10 mouse cellular contexts compared by ENCODE assay signal in genomic region chr5:24800416-24800815, GRCm38 (mm10). TPM values are rescaled to one million over a fixed set of nuclear protein-coding genes. Genes with fewer than 3 reads are reported as not detected.
DNase-seq lines count a peak whose midpoint lies in the region; ATAC-seq and TF ChIP-seq lines count a peak whose summit lies in the region.
"Had no signal": no experiment of that assay in that cellular context is flagged by ENCODE, and none has a peak within 500 bp of the region (broad histone marks: within the 10 kb centered on the region; RNA-seq: fewer than 3 reads in every experiment).

No protein-coding gene starts in this region.

- TF ChIP-seq RAD21 in MEL (IDR thresholded peaks at IDR 0.05; ENCODE audit: low read depth, low read length) = peak; percentile 48

- H3K27me3 ChIP-seq in MEL (ENCODE audit: control insufficient read depth in 1 of 2, insufficient read depth in 2 of 2, low read length in 2 of 2) = no peaks in the 10 kb centered on the region
- H3K27me3 ChIP-seq in midbrain, embryonic 15.5 days (replicated peaks) = no peaks in the 10 kb centered on the region
- H3K27me3 ChIP-seq: limb, embryonic 12.5 days had no signal

- ATAC-seq in inflammation-experienced regulatory T-cells, adult 6 months = peak; percentile 46
- no peak for ATAC-seq in midbrain, embryonic 15.5 days (replicated peaks)

- peaks cover 0 to 11% of the 10 kb centered on the region in 2 experiments; a peak in 2 of 4 replicates for H3K36me3 ChIP-seq in MEL (ENCODE audit: control insufficient read depth in 1 of 2, insufficient read depth in 2 of 2, low read length in 2 of 2)
- peaks cover 13% of the 10 kb centered on the region for H3K36me3 ChIP-seq in midbrain, embryonic 15.5 days (replicated peaks)

- H3K79me2 ChIP-seq in MEL (ENCODE audit: control insufficient read depth, insufficient read depth, low read length, poor library complexity) = no peaks in the 10 kb centered on the region

- no peak for TF ChIP-seq EP300 in MEL (IDR thresholded peaks at IDR 0.05; ENCODE audit: low read depth in 1 of 2, low read length in 2 of 2)

- no peaks in the 10 kb centered on the region for H3K4me1 ChIP-seq in MEL (ENCODE audit: control insufficient read depth in 1 of 2, insufficient read depth in 2 of 2, low read length in 2 of 2)
- no peaks in the 10 kb centered on the region for H3K4me1 ChIP-seq in midbrain, embryonic 15.5 days

- H3K9me3 ChIP-seq in MEL (replicated peaks; ENCODE audit: insufficient read depth, low read length) = no peaks in the 10 kb centered on the region
- no peaks in the 10 kb centered on the region for H3K9me3 ChIP-seq in midbrain, embryonic 15.5 days
- H3K9me3 ChIP-seq: limb, embryonic 12.5 days had no signal

- H3K9ac ChIP-seq in MEL (ENCODE audit: control insufficient read depth, low read depth, low read length, poor library complexity, severe bottlenecking) = no peak overlapping the region
- H3K9ac ChIP-seq in midbrain, embryonic 15.5 days = no peak overlapping the region
- H3K9ac ChIP-seq: limb, embryonic 12.5 days had no signal

- no peak overlapping the region for H3K4me3 ChIP-seq in MEL (ENCODE audit: control insufficient read depth in 1 of 2, insufficient read depth in 1 of 2, low read depth in 2 of 2, low read length in 2 of 2)
- no peak overlapping the region for H3K4me3 ChIP-seq in midbrain, embryonic 15.5 days
- H3K4me3 ChIP-seq: limb, embryonic 12.5 days had no signal

- no peak overlapping the region for H3K4me2 ChIP-seq in midbrain, embryonic 15.5 days
- H3K4me2 ChIP-seq: limb, embryonic 12.5 days had no signal

- no peak overlapping the region for H3K27ac ChIP-seq in MEL (ENCODE audit: control insufficient read depth, low read depth, low read length)
- H3K27ac ChIP-seq in midbrain, embryonic 15.5 days = no peak overlapping the region

- peak; percentile 44 to 69 (median 65) for TF ChIP-seq CTCF in MEL (IDR thresholded peaks at IDR 0.05 in 2 of 3, conservative IDR thresholded peaks at IDR 0.05 in 1 of 3; ENCODE audit: control insufficient read depth in 1 of 3, insufficient read depth in 1 of 3, low read depth in 2 of 3, low read length in 3 of 3, poor library complexity in 1 of 3, severe bottlenecking in 1 of 3)

- peak; percentile 15 for DNase-seq in kidney, adult 18-20 months
- DNase-seq in kidney, adult 11 months = no peak
- peak; percentile 47 for DNase-seq in CD4-positive, CD25-positive, alpha-beta regulatory T cell, adult 2 months (ENCODE audit: low read depth, low spot score)
- DNase-seq in MEL (ENCODE audit: low read depth, low spot score) = peak; percentile 59
- no peak for DNase-seq in right cerebral cortex, adult 18-20 months
- DNase-seq in urinary bladder, adult 18-20 months (ENCODE audit: low spot score in 2 of 2) = no peak

- no peak for TF ChIP-seq POLR2A in MEL (IDR thresholded peaks at IDR 0.05; ENCODE audit: control insufficient read depth in 1 of 2, insufficient read depth in 1 of 2, low read depth in 1 of 2, low read length in 2 of 2, poor library complexity in 1 of 2)

TF ChIP-seq in MEL, 35 proteins besides CTCF, POLR2A, EP300 and RAD21:
- 0 out of 2 replicates have a peak, but pooled peaks have one; percentile 24 for TF ChIP-seq POLR2AphosphoS2 (IDR thresholded peaks at IDR 0.05; ENCODE audit: low read length)
- TF ChIP-seq MEF2A (IDR thresholded peaks at IDR 0.05; ENCODE audit: extremely low read depth, insufficient replicate concordance, low read depth, low read length, poor library complexity, severe bottlenecking) = no peak
- TF ChIP-seq ZMIZ1 (IDR thresholded peaks at IDR 0.05; ENCODE audit: low read depth, low read length) = 0 out of 2 replicates have a peak, but pooled peaks have one; percentile 34
- no peak for TF ChIP-seq SIN3A (IDR thresholded peaks at IDR 0.05; ENCODE audit: low read length)
- no peak for TF ChIP-seq TAL1 (IDR thresholded peaks at IDR 0.05; ENCODE audit: low read length)
- TF ChIP-seq ZC3H11A (IDR thresholded peaks at IDR 0.05; ENCODE audit: low read depth, low read length) = peak; percentile 49; the same call in 1 of the 2 replicates
- TF ChIP-seq ELF1 (IDR thresholded peaks at IDR 0.05; ENCODE audit: low read depth, low read length) = no peak
- no peak for TF ChIP-seq BHLHE40 (IDR thresholded peaks at IDR 0.05; ENCODE audit: borderline replicate concordance, low read depth, low read length)
- TF ChIP-seq HCFC1 (IDR thresholded peaks at IDR 0.05; ENCODE audit: low read depth, low read length) = no peak
- peak; percentile 65 for TF ChIP-seq SMC3 (IDR thresholded peaks at IDR 0.05; ENCODE audit: low read depth, low read length)
- no peak for TF ChIP-seq KAT2A (conservative IDR thresholded peaks at IDR 0.05; ENCODE audit: low read depth, low read length)
- TF ChIP-seq MYC (IDR thresholded peaks at IDR 0.05; ENCODE audit: low read depth, low read length) = peak; percentile 64; the same call in 1 of the 2 replicates
- TF ChIP-seq GATA1 (IDR thresholded peaks at IDR 0.05; ENCODE audit: low read depth, low read length) = peak; percentile 32; the same call in 1 of the 2 replicates
- no peak for TF ChIP-seq POLR2AphosphoS5 (IDR thresholded peaks at IDR 0.05; ENCODE audit: borderline replicate concordance, low read depth, low read length)
- TF ChIP-seq MAX (IDR thresholded peaks at IDR 0.05; ENCODE audit: low read length) = no peak
- no peak for TF ChIP-seq ETS1 (IDR thresholded peaks at IDR 0.05; ENCODE audit: low read depth, low read length)

RNA-seq across cellular contexts. Expression of gene Rheb, which starts 42.0 kb away (rescaled TPM):
- total RNA-seq in MEL (2012; rRNA removed) = 61.3 and 67.7 TPM in 2 replicates
- polyA plus RNA-seq in MEL (2012; ENCODE audit: insufficient read depth in 1 of 2, insufficient read length in 2 of 2, low read depth in 1 of 2, low replicate concordance in 2 of 2, missing spikeins in 1 of 2) = 100 to 1,000 TPM; 114 to 731 TPM
- 100 to 1,000 TPM in 1 of 3 experiments, 10 to 100 TPM in 2; 74.2 to 131 (median 98.5) TPM for polyA plus RNA-seq in inflammation-experienced regulatory T-cells, adult 6 months (2017; shearing (Covaris generic))
- polyA plus RNA-seq in midbrain, embryonic 15.5 days (2015; fragmentation: Nextera tagmentation; extraction: Ambion mirVana) = 209 and 228 TPM in 2 replicates

RNA-seq across cellular contexts. Expression of gene Crygn, which starts 42.6 kb away (rescaled TPM):
- not detected in 2 replicates for total RNA-seq in MEL (2012; rRNA removed)
- polyA plus RNA-seq in MEL (2012; ENCODE audit: insufficient read depth in 1 of 2, insufficient read length in 2 of 2, low read depth in 1 of 2, low replicate concordance in 2 of 2, missing spikeins in 1 of 2) = under 1 TPM in 1 of 2 experiments, not detected in 1; 0.89 TPM
- 1 to 10 TPM in 1 of 3 experiments, not detected in 2; 3.2 TPM for polyA plus RNA-seq in inflammation-experienced regulatory T-cells, adult 6 months (2017; shearing (Covaris generic))
- 1.7 and 2.5 TPM in 2 replicates for polyA plus RNA-seq in midbrain, embryonic 15.5 days (2015; fragmentation: Nextera tagmentation; extraction: Ambion mirVana)
- polyA plus RNA-seq: forebrain, embryonic 11.5 days; limb, embryonic 12.5 days had no signal

Comparison
In these comparisons a context has a peak if more than half of its experiments do, and no peak if none do; other contexts are left out.
1. DNase-seq: peak in kidney, adult 18-20 months (single experiment), CD4-positive, CD25-positive, alpha-beta regulatory T cell, adult 2 months (single experiment) and MEL (single experiment); none in kidney, adult 11 months (single experiment), right cerebral cortex, adult 18-20 months (single experiment) and urinary bladder, adult 18-20 months (0 of 2).